Mouse (Mus musculus) stomach, postnatal 0 days (tissue): Measurements from ENCODE around the gene Lbx1. TPM values are rescaled to one million over a fixed set of nuclear protein-coding genes. Genes with fewer than 3 reads are reported as not detected.

Experiments
- ATAC-seq: fragments of 200-750 bp; cut with Nextera tagmentation; 2 replicates; pipeline ENCODE4 v1.8.0; 2017; ENCODE audit not compliant: low FRiP score, low TSS enrichment
- DNase-seq: peaks from one replicate; pipeline ENCODE4 v3.0.0-alpha.2; 2016; ENCODE audit warnings: low spot score
- H3K27ac ChIP-seq: fragments of 300-500 bp; sonication (generic); replicated peaks from 2 replicates; pipeline ENCODE4 v1.5.1; 2014; ENCODE audit warnings: mild to moderate bottlenecking, control low read depth
- H3K27me3 ChIP-seq: fragments of 300-500 bp; sonication (generic); 2 replicates; pipeline ENCODE4 v1.6.1; 2014; ENCODE audit warnings: low read length; ENCODE audit not compliant: control insufficient read depth, insufficient read depth
- H3K36me3 ChIP-seq: fragments of 300-500 bp; sonication (generic); 2 replicates; pipeline ENCODE4 v1.6.1; 2014; ENCODE audit warnings: low read length, mixed read lengths; ENCODE audit not compliant: control insufficient read depth, insufficient read depth
- H3K4me1 ChIP-seq: fragments of 300-500 bp; sonication (generic); replicated peaks from 2 replicates; pipeline ENCODE4 v1.6.1; 2014; ENCODE audit warnings: antibody characterized with exemption; ENCODE audit not compliant: control insufficient read depth, insufficient read depth
- H3K4me2 ChIP-seq: fragments of 300-500 bp; sonication (generic); replicated peaks from 2 replicates; pipeline ENCODE4 v1.6.1; 2014; ENCODE audit warnings: low read depth, mild to moderate bottlenecking, control low read depth, moderate library complexity
- H3K4me3 ChIP-seq: fragments of 300-500 bp; sonication (generic); 2 replicates; pipeline ENCODE4 v1.5.1; 2014; ENCODE audit warnings: low read depth, low read length, control low read depth
- H3K9ac ChIP-seq: fragments of 300-500 bp; sonication (generic); 2 replicates; pipeline ENCODE4 v1.6.1; 2014; ENCODE audit warnings: mild to moderate bottlenecking, low read length, control low read depth, mixed read lengths
- H3K9me3 ChIP-seq: fragments of 300-500 bp; sonication (generic); 2 replicates; pipeline ENCODE4 v1.6.1; 2016; ENCODE audit warnings: low read length; ENCODE audit not compliant: control insufficient read depth
- CTCF ChIP-seq: IDR thresholded peaks from 2 replicates; pipeline ENCODE4 v1.5.1; 2016; ENCODE audit warnings: antibody characterized with exemption, low read depth, mild to moderate bottlenecking, moderate library complexity
- EP300 ChIP-seq: optimal IDR thresholded peaks from 2 replicates; pipeline ENCODE3; 2016; ENCODE audit warnings: antibody characterized with exemption
- WGBS: fragments of 180-500 bp; shearing (Covaris S2); extraction: QIAGEN DNeasy Blood & Tissue Kit; methylation state at CpG from one replicate; pipeline ENCODE4 v1.1.7; 2014; 5-methylcytosine and 5-hydroxymethylcytosine counted together
- polyA plus RNA-seq: library from polyadenylated mRNA; unstranded; fragments of >200 nt; fragmentation: Nextera tagmentation; extraction: Ambion mirVana; gene quantifications from 2 replicates; pipeline ENCODE4 v1.2.1, GENCODE M21; 2015

Gene Lbx1
- polyA plus RNA-seq, 1 experiment from 2014 or later, result not detected

DNA sequence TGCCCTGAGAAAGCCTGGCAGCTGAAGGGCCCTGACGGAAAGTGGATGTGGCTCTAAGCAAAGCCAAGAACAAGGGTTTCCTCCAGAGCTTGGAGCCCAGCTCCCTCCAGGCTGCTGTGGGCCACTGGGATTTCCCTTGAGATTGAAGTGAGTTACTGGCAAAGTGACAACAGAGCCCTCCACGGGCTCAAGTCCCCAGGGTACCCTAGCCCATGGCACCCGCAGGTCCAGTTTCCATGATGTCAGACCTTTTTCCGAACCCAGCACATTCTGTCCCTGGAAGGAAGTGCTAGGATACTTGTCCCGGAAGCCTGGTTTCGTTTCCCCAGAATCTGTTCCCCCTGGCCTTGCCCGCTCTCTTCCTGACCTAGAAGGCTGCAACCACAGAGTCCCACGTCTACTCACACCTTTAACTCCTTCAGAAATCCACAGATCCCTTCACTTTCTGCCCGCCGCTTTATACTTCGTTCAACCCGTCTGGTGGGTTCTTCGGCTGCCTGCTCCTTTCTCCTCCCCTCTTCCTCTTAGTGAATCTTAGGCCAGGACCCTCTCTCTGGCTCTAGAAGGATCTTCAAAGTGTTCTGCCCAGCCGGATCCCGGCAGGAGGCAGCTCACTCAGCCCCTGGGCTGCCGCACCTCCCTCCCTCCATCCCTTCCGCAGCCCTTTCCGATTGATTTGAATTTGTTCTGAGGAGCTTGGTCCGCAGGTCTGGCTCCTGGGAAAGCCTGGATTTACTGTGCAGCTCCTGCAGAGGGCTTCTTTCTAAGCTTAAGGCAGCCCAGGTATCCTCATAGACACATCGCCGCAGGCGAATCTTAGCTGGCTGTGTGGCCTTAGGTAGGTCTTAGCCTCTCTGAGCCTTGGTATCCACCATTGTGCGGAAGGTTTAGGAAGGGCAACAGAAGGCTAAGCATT, 7.0 kb upstream of the Lbx1 start:
- Histone ChIP-seq H3K4me1 (no peaks in the 10 kb centered on the region), H3K36me3 (no peaks in the 10 kb centered on the region), H3K27ac (no peak overlapping the region), H3K4me3 (no peak overlapping the region), H3K9me3 (no peaks in the 10 kb centered on the region), H3K9ac (no peak overlapping the region), H3K27me3 (peaks cover 26% of the 10 kb centered on the region), H3K4me2 (no peak overlapping the region)
- WGBS, result 4% methylated on average over 23 of the region's 23 CpGs
- TF ChIP-seq EP300 (no peak), CTCF (no peak)
- ATAC-seq (no peak), DNase-seq (no peak)

DNA sequence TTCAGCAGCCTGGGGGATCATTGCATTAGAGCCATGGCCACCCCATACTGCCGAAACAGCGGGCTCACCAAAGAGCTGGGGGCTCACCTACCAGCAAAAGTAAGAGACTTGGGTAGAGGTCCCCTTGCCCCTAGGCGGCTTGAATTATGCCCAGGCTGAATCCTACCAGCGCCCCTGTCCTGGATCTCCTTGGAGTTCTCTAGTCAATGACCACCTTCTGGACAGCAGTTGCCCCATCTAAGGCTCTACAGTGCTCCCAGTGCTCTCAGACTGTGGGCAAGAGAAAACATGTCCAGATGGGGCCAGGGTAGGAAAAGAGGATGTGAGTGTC, 6.4 kb upstream of the Lbx1 start:
- Histone ChIP-seq H3K4me3 (no peak overlapping the region), H3K4me2 (no peak overlapping the region), H3K9ac (no peak overlapping the region), H3K9me3 (no peaks in the 10 kb centered on the region), H3K27ac (no peak overlapping the region), H3K4me1 (no peaks in the 10 kb centered on the region), H3K27me3 (peaks cover 27% of the 10 kb centered on the region), H3K36me3 (no peaks in the 10 kb centered on the region)
- TF ChIP-seq EP300 (no peak), CTCF (no peak)
- no peak for ATAC-seq
- WGBS, result 32% methylated on average over 4 of the region's 4 CpGs
- no peak for DNase-seq

DNA sequence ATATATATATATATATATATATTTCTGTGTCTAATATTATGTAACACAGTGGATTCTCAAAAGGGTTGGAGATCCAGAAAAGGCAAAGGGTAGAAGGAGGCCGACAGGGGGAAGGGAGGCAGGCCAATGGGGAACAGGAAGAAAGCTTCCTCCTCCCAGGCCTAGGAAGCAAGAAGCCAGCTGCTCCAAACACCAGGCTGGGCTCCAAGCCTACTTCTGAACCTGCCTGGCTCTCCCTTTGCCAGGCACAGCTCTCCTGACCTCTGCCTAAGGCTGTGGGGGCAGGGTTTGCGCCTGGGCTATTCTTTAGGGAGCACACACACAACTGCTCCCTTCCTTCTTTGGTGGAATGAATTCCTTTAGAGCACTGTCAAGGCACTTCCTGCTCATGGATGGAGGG, 4.4 kb upstream of the Lbx1 start:
- TF ChIP-seq EP300 (no peak), CTCF (no peak)
- Histone ChIP-seq H3K9me3 (no peaks in the 10 kb centered on the region), H3K4me3 (no peak overlapping the region), H3K27me3 (peaks cover 35% of the 10 kb centered on the region), H3K36me3 (no peaks in the 10 kb centered on the region), H3K27ac (no peak overlapping the region), H3K4me2 (no peak overlapping the region), H3K4me1 (0 out of 2 replicates have a peak, but pooled peaks cover 2% of the 10 kb centered on the region), H3K9ac (no peak overlapping the region)
- 8% methylated on average over 2 of the region's 2 CpGs for WGBS
- DNase-seq (no peak), ATAC-seq (no peak)

DNA sequence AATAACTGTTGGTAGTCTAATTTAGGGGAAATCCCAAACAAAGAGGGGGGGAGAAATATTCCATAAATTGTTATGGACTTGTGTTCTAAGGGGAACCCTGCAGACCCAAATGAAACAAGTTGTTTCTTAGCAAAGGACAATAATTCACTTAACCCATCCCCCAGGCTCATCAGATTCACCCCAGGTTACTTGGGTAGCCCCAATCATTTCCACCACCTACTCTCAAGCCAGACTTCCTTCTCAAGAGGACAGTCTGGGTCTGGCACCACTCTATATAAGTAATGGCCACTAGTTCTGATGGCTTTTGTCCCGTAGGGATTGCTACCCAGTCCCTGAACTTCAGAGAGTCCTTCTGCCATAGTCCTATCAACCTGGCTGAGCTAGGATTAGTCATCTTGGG, 3.6 kb upstream of the Lbx1 start:
- Histone ChIP-seq H3K36me3 (no peaks in the 10 kb centered on the region), H3K9me3 (no peaks in the 10 kb centered on the region), H3K27me3 (peaks cover 33% of the 10 kb centered on the region), H3K4me2 (no peak overlapping the region), H3K27ac (no peak overlapping the region), H3K9ac (no peak overlapping the region), H3K4me1 (0 out of 2 replicates have a peak, but pooled peaks cover 2% of the 10 kb centered on the region), H3K4me3 (no peak overlapping the region)
- no peak for TF ChIP-seq EP300
- TF ChIP-seq CTCF, result no peak
- ATAC-seq (no peak), DNase-seq (no peak)
- 19% methylated on average over 1 of the region's 1 CpGs for WGBS

DNA sequence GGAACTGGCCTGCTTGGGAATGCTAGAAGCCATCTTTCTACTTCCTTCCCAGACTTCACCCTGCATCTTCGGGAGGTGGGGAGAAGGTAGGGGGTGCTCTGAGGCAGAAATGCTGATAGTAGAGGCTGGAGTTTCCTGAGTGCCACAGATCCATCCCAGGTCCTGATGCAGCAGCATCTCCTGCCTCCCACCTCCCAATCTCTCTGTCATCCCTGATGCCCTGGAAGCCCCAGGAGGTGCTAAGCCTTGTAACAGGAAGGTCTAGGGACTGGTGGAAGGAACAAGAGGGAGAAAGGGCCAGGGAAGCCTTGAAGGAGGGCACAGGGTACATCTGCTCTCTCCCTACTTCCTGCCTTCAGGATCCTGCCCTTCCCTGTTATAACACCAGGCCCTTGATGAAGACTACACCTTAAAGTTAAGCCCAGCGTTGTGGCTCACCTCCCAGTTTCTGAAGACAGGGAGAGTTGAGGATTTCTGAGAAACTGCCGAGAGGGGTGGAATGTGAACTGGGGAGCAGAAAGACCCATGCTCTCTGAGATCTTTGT, 2.1 kb upstream of the Lbx1 start:
- Histone ChIP-seq H3K9me3 (no peaks in the 10 kb centered on the region), H3K4me3 (no peak overlapping the region), H3K36me3 (no peaks in the 10 kb centered on the region), H3K9ac (no peak overlapping the region), H3K4me2 (no peak overlapping the region), H3K27ac (no peak overlapping the region), H3K4me1 (0 out of 2 replicates have a peak, but pooled peaks cover 2% of the 10 kb centered on the region), H3K27me3 (peaks cover 32% of the 10 kb centered on the region)
- no peak for ATAC-seq
- DNase-seq, result no peak
- WGBS, result 28% methylated on average over 3 of the region's 3 CpGs
- no peak for TF ChIP-seq CTCF
- no peak for TF ChIP-seq EP300

DNA sequence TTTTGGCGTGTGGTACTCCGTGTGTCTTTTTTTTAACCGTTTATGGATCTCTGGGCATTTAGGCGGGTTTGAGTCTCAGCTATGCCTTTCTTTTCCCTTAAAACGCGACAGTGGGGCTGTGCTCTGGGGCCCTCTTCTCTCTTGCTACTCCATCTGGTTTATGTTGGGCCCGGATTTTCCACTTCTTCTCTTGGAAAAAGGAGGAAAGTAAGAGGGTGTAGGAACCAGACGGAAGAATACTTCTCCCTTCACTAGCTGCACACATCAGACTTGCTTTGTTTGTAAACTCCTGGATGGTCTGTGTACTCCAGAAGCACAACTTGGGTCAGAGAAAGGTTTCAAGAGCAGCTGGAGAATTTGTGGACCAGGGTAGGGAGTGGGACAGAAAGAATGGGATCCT, 1.5 kb upstream of the Lbx1 start:
- no peak overlapping the region for H3K27ac ChIP-seq
- TF ChIP-seq CTCF (no peak), EP300 (no peak)
- H3K4me3 ChIP-seq, result no peak overlapping the region
- no peak overlapping the region for H3K9ac ChIP-seq
- peaks cover 32% of the 10 kb centered on the region for H3K27me3 ChIP-seq
- ATAC-seq (no peak), DNase-seq (no peak)
- H3K9me3 ChIP-seq, result no peaks in the 10 kb centered on the region
- no peak overlapping the region for H3K4me2 ChIP-seq
- no peaks in the 10 kb centered on the region for H3K36me3 ChIP-seq
- H3K4me1 ChIP-seq, result 0 out of 2 replicates have a peak, but pooled peaks cover 2% of the 10 kb centered on the region
- 11% methylated on average over 8 of the region's 8 CpGs for WGBS
